Mouse (Mus musculus) splenic B cell, adult 2 months (primary cell): ENCODE measurements around the gene Tmem136.

Experiments
- DNase-seq: peaks from one replicate; pipeline ENCODE4 v3.0.0-alpha.2; 2011; ENCODE audit warnings: low read depth, low spot score
- H3K27me3 ChIP-seq: 2 replicates; pipeline ENCODE4 v1.6.1; 2012; ENCODE audit warnings: mild to moderate bottlenecking, low read length, moderate library complexity, mixed read lengths; ENCODE audit not compliant: control insufficient read depth, poor library complexity, insufficient read depth, severe bottlenecking
- H3K36me3 ChIP-seq: 2 replicates; pipeline ENCODE4 v1.6.1; 2012; ENCODE audit warnings: mild to moderate bottlenecking, low read length, moderate library complexity, mixed read lengths; ENCODE audit not compliant: control insufficient read depth, poor library complexity, insufficient read depth, severe bottlenecking

Gene Tmem136

GRCm38 (mm10) chr9:43103675-43104299, 12.6 kb downstream of the Tmem136 start:
- DNase-seq = no peak
- H3K27me3 ChIP-seq = no peaks in the 10 kb centered on the region; the same call in none of the 2 replicates
- H3K36me3 ChIP-seq = no peaks in the 10 kb centered on the region

- Histone ChIP-seq H3K36me3 (no peaks in the 10 kb centered on the region), H3K27me3 (no peaks in the 10 kb centered on the region; the same call in none of the 2 replicates)
- no peak for DNase-seq
These were observed 13.4 kb downstream of the Tmem136 start for GRCm38 (mm10) chr9:43102931-43103330.

GRCm38 (mm10) chr9:43101936-43102595, 14.3 kb downstream of the Tmem136 start:
- no peaks in the 10 kb centered on the region; the same call in none of the 2 replicates for H3K27me3 ChIP-seq
- no peak for DNase-seq
- no peaks in the 10 kb centered on the region for H3K36me3 ChIP-seq

GRCm38 (mm10) chr9:43098922-43099321, 17.4 kb downstream of the Tmem136 start:
- Histone ChIP-seq H3K27me3 (no peaks in the 10 kb centered on the region), H3K36me3 (no peaks in the 10 kb centered on the region)
- DNase-seq = no peak

- Histone ChIP-seq H3K27me3 (no peaks in the 10 kb centered on the region), H3K36me3 (no peaks in the 10 kb centered on the region)
- no peak for DNase-seq
These were observed 18.4 kb downstream of the Tmem136 start for GRCm38 (mm10) chr9:43097801-43098557.

- no peaks in the 10 kb centered on the region for H3K36me3 ChIP-seq
- DNase-seq = peak; percentile 50
- no peaks in the 10 kb centered on the region for H3K27me3 ChIP-seq
These were observed 20.0 kb downstream of the Tmem136 start for GRCm38 (mm10) chr9:43096337-43096736.

GRCm38 (mm10) chr9:43094828-43095227, 21.5 kb downstream of the Tmem136 start:
- no peak for DNase-seq
- Histone ChIP-seq H3K27me3 (no peaks in the 10 kb centered on the region), H3K36me3 (no peaks in the 10 kb centered on the region)

- Histone ChIP-seq H3K36me3 (no peaks in the 10 kb centered on the region), H3K27me3 (no peaks in the 10 kb centered on the region)
- DNase-seq = no peak
These were observed 22.6 kb downstream of the Tmem136 start for GRCm38 (mm10) chr9:43093803-43094202.

- Histone ChIP-seq H3K27me3 (no peaks in the 10 kb centered on the region), H3K36me3 (no peaks in the 10 kb centered on the region)
- no peak for DNase-seq
These were observed 30.6 kb downstream of the Tmem136 start for GRCm38 (mm10) chr9:43085686-43086285.

- no peak for DNase-seq
- no peaks in the 10 kb centered on the region for H3K27me3 ChIP-seq
- no peaks in the 10 kb centered on the region for H3K36me3 ChIP-seq
These were observed 31.6 kb downstream of the Tmem136 start for GRCm38 (mm10) chr9:43084496-43085362.

- DNase-seq = no peak
- no peaks in the 10 kb centered on the region for H3K27me3 ChIP-seq
- no peaks in the 10 kb centered on the region for H3K36me3 ChIP-seq
These were observed 32.8 kb downstream of the Tmem136 start for GRCm38 (mm10) chr9:43083441-43084055.

GRCm38 (mm10) chr9:43078711-43079110, 37.7 kb downstream of the Tmem136 start:
- Histone ChIP-seq H3K27me3 (no peaks in the 10 kb centered on the region), H3K36me3 (no peaks in the 10 kb centered on the region)
- DNase-seq = no peak

- no peak for DNase-seq
- no peaks in the 10 kb centered on the region for H3K27me3 ChIP-seq
- H3K36me3 ChIP-seq = no peaks in the 10 kb centered on the region
These were observed 40.2 kb downstream of the Tmem136 start for GRCm38 (mm10) chr9:43076163-43076562.

GRCm38 (mm10) chr9:43074611-43075010, 41.8 kb downstream of the Tmem136 start:
- DNase-seq = no peak
- H3K27me3 ChIP-seq = no peaks in the 10 kb centered on the region

More at GRCm38 (mm10) chr9:43074611-43075010, 41.8 kb downstream of the Tmem136 start:
- H3K36me3 ChIP-seq = no peaks in the 10 kb centered on the region
